Mouse (Mus musculus) hindbrain, postnatal 0 days (tissue): ENCODE measurements at regions not wholly inside any gene's neighbourhood (a gene's known extent, or its start where the extent isn't known, plus 50 kb on each side); places are given as distances from the start of the nearest gene placed in this dataset.

Source experiments
- ATAC-seq: fragments of 200-750 bp; cut with Nextera tagmentation; 2 replicates; pipeline ENCODE4 v1.8.0; 2017; ENCODE audit warnings: mild to moderate bottlenecking, moderate TSS enrichment, moderate library complexity
- DNase-seq: peaks from one replicate; pipeline ENCODE4 v3.0.0-alpha.2; 2015; ENCODE audit warnings: low spot score
- H3K27ac ChIP-seq: fragments of 300-500 bp; sonication (generic); 2 replicates; pipeline ENCODE4 v1.5.1; 2014; ENCODE audit warnings: mild to moderate bottlenecking
- H3K27me3 ChIP-seq: fragments of 300-500 bp; sonication (generic); 2 replicates; pipeline ENCODE4 v1.6.1; 2014; ENCODE audit warnings: low read length, mixed read lengths; ENCODE audit not compliant: insufficient read depth
- H3K36me3 ChIP-seq: fragments of 300-500 bp; sonication (generic); 2 replicates; pipeline ENCODE4 v1.6.1; 2014; ENCODE audit warnings: low read length, mixed read lengths; ENCODE audit not compliant: insufficient read depth
- H3K4me1 ChIP-seq: fragments of 300-500 bp; sonication (generic); 2 replicates; pipeline ENCODE4 v1.6.1; 2014; ENCODE audit warnings: antibody characterized with exemption, low read length, mixed read lengths; ENCODE audit not compliant: insufficient read depth
- H3K4me2 ChIP-seq: fragments of 300-500 bp; sonication (generic); 2 replicates; pipeline ENCODE4 v1.6.1; 2014; ENCODE audit warnings: low read depth, mild to moderate bottlenecking, low read length, moderate library complexity, mixed read lengths
- H3K4me3 ChIP-seq: fragments of 300-500 bp; sonication (generic); 2 replicates; pipeline ENCODE4 v1.5.1; 2014; ENCODE audit warnings: low read length
- H3K9ac ChIP-seq: fragments of 300-500 bp; sonication (generic); replicated peaks from 2 replicates; pipeline ENCODE4 v1.6.1; 2014; ENCODE audit warnings: mild to moderate bottlenecking, low read length, moderate library complexity, mixed read lengths
- H3K9me3 ChIP-seq: fragments of 300-500 bp; sonication (generic); 2 replicates; pipeline ENCODE4 v1.6.1; 2016; ENCODE audit warnings: low read length, mixed read lengths
- CTCF ChIP-seq: IDR thresholded peaks from 2 replicates; pipeline ENCODE4 v1.5.1; 2016; ENCODE audit warnings: antibody characterized with exemption, control low read depth, low read depth
- WGBS: fragments of 180-500 bp; shearing (Covaris S2); extraction: QIAGEN DNeasy Blood & Tissue Kit; methylation state at CpG from one replicate; pipeline ENCODE4 v1.1.7; 2014; 5-methylcytosine and 5-hydroxymethylcytosine counted together

DNA sequence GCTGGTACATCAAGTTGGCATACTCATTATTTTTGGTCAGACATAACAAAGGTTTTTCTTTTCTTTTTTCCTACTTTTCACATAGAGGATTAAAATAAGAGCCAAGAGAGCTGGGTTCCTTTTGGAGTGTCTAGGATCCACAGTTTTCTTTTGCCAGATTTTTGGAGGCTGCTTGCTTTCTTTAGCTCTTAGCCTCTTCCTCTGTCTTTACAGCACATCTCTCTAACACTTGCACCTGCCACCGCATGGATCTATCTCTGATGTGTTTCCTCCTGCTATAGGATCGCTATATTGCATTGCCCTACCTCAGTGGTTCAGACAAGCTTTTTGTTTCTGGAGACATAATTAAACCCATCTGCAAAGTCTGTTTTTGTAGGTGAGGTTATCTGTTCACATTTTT, 339.9 kb downstream of the Rpl10l start:
- WGBS = 89% methylated on average over 2 of the region's 2 CpGs
- no peak for ATAC-seq

DNA sequence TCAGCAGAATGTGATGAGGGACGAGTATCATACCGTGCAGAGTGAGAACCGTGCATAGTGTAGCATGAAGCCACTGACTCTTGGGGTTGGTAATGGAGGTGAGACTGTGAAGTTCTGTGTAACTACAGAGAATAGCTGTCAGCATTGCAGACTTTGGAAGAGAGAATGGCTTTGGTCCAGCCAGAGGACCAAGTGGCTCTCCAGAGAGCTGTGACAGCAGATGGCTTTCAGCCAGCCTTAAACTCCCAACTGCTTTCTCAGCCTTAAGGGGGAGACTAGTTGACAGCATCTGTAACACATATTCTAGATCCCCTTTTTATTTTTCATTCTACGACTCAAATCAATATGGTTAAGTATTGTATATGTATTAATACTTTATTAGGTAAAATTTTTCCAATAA, 342.0 kb downstream of the Rpl10l start:
- H3K9me3 ChIP-seq = no peaks in the 10 kb centered on the region
- no peaks in the 10 kb centered on the region for H3K27me3 ChIP-seq
- no peak overlapping the region for H3K4me3 ChIP-seq
- DNase-seq = peak; percentile 54
- H3K27ac ChIP-seq = no peak overlapping the region
- H3K9ac ChIP-seq = no peak overlapping the region
- H3K36me3 ChIP-seq = no peaks in the 10 kb centered on the region
- ATAC-seq = no peak; the same call in 1 of the 2 replicates
- 0 out of 2 replicates have a peak overlapping the region, but pooled peaks have one; percentile 13 for H3K4me2 ChIP-seq
- no peaks in the 10 kb centered on the region for H3K4me1 ChIP-seq
- WGBS = 63% methylated on average over 4 of the region's 4 CpGs
- no peak for TF ChIP-seq CTCF

More for the DNA sequence above, 339.9 kb downstream of the Rpl10l start:
- Histone ChIP-seq H3K9ac (no peak overlapping the region), H3K4me3 (no peak overlapping the region), H3K4me2 (no peak overlapping the region), H3K27ac (no peak overlapping the region), H3K36me3 (no peaks in the 10 kb centered on the region), H3K4me1 (no peaks in the 10 kb centered on the region), H3K9me3 (no peaks in the 10 kb centered on the region), H3K27me3 (no peaks in the 10 kb centered on the region)
- TF ChIP-seq CTCF = no peak
- DNase-seq = no peak

DNA sequence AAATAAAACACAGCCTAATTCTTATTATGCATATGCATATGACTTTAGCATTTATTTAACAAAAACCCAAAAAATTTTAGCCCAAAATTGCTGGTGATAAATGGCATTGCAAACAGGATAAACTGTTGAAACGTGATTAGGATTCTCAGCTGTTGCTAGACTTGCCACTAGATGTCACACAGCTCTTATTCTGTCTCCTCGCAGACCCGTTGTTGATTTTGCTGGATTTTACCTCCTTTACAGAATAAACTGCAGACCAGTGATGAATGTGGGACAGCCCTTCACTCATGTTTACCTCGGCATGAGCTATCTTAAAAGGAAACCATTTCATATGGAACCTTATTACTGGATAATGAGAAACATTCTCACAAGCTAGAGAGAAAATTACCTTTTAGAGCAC, 352.4 kb downstream of the Rpl10l start:
- 14% methylated on average over 4 of the region's 4 CpGs for WGBS
- DNase-seq = peak; percentile 81
- Histone ChIP-seq H3K27ac (no peak overlapping the region), H3K9me3 (no peaks in the 10 kb centered on the region), H3K4me3 (no peak overlapping the region), H3K36me3 (no peaks in the 10 kb centered on the region), H3K27me3 (no peaks in the 10 kb centered on the region), H3K9ac (no peak overlapping the region), H3K4me1 (no peaks in the 10 kb centered on the region), H3K4me2 (no peak overlapping the region)
- ATAC-seq = no peak
- TF ChIP-seq CTCF = peak; percentile 80

DNA sequence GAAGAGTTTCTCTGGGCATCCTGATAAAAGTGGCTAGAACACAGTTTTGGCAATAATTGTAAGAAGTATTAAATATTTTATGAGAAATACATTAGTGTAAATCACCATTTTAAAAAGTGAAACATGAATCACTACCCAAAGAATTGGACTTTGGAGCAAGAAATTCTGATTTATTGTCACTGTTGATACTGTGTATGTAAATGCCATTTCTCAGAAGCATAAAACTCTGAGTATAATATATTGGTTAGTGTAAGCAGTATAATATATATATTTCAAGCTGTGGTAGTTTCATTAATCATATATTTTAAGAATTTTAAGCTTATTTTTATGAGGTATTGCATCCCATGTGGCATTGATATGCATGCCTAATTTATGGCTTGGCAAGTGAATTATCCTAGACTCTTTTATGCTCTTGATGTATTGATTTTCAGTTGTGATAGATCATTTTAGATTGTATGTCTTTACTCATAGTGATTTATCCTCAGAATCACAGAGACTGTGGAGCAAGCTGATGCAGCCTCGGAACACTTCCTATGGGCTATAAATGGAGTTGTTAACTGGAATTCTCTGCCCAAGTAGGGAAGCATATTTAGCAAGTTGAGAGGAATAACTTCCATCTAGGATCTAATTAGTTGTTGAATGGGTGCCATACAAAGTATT, 354.4 kb downstream of the Rpl10l start:
- no peaks in the 10 kb centered on the region for H3K36me3 ChIP-seq
- H3K9ac ChIP-seq = no peak overlapping the region
- DNase-seq (no peak), ATAC-seq (no peak)
- TF ChIP-seq CTCF = no peak
- no peaks in the 10 kb centered on the region for H3K4me1 ChIP-seq
- WGBS = 71% methylated on average over 1 of the region's 1 CpGs
- no peaks in the 10 kb centered on the region for H3K27me3 ChIP-seq
- H3K4me2 ChIP-seq = no peak overlapping the region
- H3K27ac ChIP-seq = no peak overlapping the region
- no peaks in the 10 kb centered on the region for H3K9me3 ChIP-seq
- no peak overlapping the region for H3K4me3 ChIP-seq
